Mouse (Mus musculus): Measurements from ENCODE around the gene Lrig3. TPM values are rescaled to one million over a fixed set of nuclear protein-coding genes. Genes with fewer than 3 reads are reported as not detected.

Lrig3 gene
- polyA plus RNA-seq, 1 experiment = not detected

GRCm38 (mm10) chr10:125989890-125990289 lies 23.9 kb downstream of the Lrig3 start:
- H3K4me3 ChIP-seq (ENCODE audit: insufficient read depth, low read depth, low read length) = no peak overlapping the region
- no peak for TF ChIP-seq CTCF (IDR thresholded peaks at IDR 0.05; ENCODE audit: insufficient read depth, low read depth, low read length)
- no peak for TF ChIP-seq POLR2A (IDR thresholded peaks at IDR 0.05; ENCODE audit: insufficient read depth, low read depth, low read length)
- no peak overlapping the region for H3K27ac ChIP-seq (ENCODE audit: insufficient read depth, low read depth, low read length)
- no peaks in the 10 kb centered on the region for H3K4me1 ChIP-seq (ENCODE audit: control insufficient read depth, insufficient read depth, low read length)
- WGBS = 56% methylated on average over 7 of the region's 7 CpGs

GRCm38 (mm10) chr10:125990394-125990793 lies 24.4 kb downstream of the Lrig3 start:
- Histone ChIP-seq H3K4me3 (ENCODE audit: insufficient read depth, low read depth, low read length) (no peak overlapping the region), H3K4me1 (ENCODE audit: control insufficient read depth, insufficient read depth, low read length) (no peaks in the 10 kb centered on the region), H3K27ac (ENCODE audit: insufficient read depth, low read depth, low read length) (no peak overlapping the region)
- WGBS = 59% methylated on average over 5 of the region's 5 CpGs
- TF ChIP-seq CTCF (IDR thresholded peaks at IDR 0.05; ENCODE audit: insufficient read depth, low read depth, low read length) = no peak
- no peak for TF ChIP-seq POLR2A (IDR thresholded peaks at IDR 0.05; ENCODE audit: insufficient read depth, low read depth, low read length)

DNA sequence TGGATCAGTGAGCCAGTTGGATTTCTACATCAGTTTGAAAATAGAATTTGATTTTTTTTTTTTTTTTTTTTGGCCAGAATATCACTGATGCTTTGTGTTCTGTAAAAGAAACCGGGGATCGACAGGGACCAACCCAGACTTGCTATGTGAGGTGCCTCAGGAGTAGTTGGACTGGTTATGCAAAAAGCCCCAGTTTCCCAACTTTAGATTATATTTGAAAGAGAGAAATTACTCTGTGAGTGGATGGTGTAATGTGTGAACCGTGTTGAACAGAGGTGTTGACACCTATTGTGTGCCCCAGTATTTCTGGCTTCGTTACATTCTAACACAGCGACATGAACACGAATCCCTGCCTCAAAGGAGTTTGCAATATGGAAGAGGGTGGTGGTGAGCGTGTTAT lies 25.9 kb downstream of the Lrig3 start:
- WGBS = 90% methylated on average over 7 of the region's 7 CpGs
- TF ChIP-seq POLR2A (IDR thresholded peaks at IDR 0.05; ENCODE audit: insufficient read depth, low read depth, low read length) (no peak), CTCF (IDR thresholded peaks at IDR 0.05; ENCODE audit: insufficient read depth, low read depth, low read length) (no peak)
- H3K4me3 ChIP-seq (ENCODE audit: insufficient read depth, low read depth, low read length) = no peak overlapping the region
- H3K27ac ChIP-seq (ENCODE audit: insufficient read depth, low read depth, low read length) = no peak overlapping the region
- no peaks in the 10 kb centered on the region for H3K4me1 ChIP-seq (ENCODE audit: control insufficient read depth, insufficient read depth, low read length)

DNA sequence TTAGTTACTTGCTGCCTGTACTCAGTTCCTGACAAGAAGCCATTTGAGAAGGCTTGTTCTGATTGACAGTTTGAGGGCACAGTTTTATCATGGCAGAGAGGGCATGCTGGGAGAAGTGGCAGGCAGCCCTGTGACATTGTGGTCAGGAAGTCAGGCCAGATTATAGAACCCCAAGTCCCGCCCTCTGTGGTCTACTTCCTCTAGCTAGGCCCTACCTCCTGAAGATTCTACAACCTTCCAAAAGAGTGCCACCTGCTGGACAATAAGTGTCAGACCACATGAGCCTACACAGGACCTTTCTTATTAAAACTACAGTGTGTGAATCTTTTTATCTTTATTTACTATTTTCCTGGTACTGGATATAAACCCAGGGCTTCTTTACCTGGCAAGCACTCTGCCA lies 28.9 kb downstream of the Lrig3 start:
- no peak overlapping the region for H3K4me3 ChIP-seq (ENCODE audit: insufficient read depth, low read depth, low read length)
- H3K27ac ChIP-seq (ENCODE audit: insufficient read depth, low read depth, low read length) = no peak overlapping the region
- H3K4me1 ChIP-seq (ENCODE audit: control insufficient read depth, insufficient read depth, low read length) = no peaks in the 10 kb centered on the region
- no peak for TF ChIP-seq CTCF (IDR thresholded peaks at IDR 0.05; ENCODE audit: insufficient read depth, low read depth, low read length)
- TF ChIP-seq POLR2A (IDR thresholded peaks at IDR 0.05; ENCODE audit: insufficient read depth, low read depth, low read length) = no peak
- 89% methylated on average over 1 of the region's 1 CpGs for WGBS

DNA sequence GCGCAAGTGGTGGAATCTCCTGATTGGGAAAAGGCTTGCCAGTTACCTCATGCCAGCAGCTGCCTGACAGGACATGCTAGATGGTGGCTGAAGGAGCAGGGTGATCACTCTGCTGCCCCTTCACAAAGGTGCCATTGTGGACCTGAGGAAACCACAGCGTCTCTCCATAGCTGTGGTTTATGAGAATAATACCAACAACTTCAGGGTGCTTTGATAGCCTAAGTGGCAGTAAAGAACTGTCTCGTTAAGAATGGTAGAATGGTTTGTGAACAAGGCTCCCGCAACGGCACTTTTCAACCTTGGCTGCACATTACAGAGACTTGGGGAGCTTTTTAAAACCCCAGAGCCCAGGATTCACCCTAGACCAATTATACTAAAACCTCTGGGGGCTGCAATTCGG lies 29.7 kb downstream of the Lrig3 start:
- TF ChIP-seq POLR2A (IDR thresholded peaks at IDR 0.05; ENCODE audit: insufficient read depth, low read depth, low read length) (no peak), CTCF (IDR thresholded peaks at IDR 0.05; ENCODE audit: insufficient read depth, low read depth, low read length) (no peak)
- Histone ChIP-seq H3K4me3 (ENCODE audit: insufficient read depth, low read depth, low read length) (no peak overlapping the region), H3K4me1 (ENCODE audit: control insufficient read depth, insufficient read depth, low read length) (no peaks in the 10 kb centered on the region), H3K27ac (ENCODE audit: insufficient read depth, low read depth, low read length) (no peak overlapping the region)
- WGBS = 83% methylated on average over 6 of the region's 6 CpGs

- TF ChIP-seq CTCF (IDR thresholded peaks at IDR 0.05; ENCODE audit: insufficient read depth, low read depth, low read length) = no peak
- TF ChIP-seq POLR2A (IDR thresholded peaks at IDR 0.05; ENCODE audit: insufficient read depth, low read depth, low read length) = no peak
- no peak overlapping the region for H3K4me3 ChIP-seq (ENCODE audit: insufficient read depth, low read depth, low read length)
- H3K4me1 ChIP-seq (ENCODE audit: control insufficient read depth, insufficient read depth, low read length) = peaks cover under 1% of the 10 kb centered on the region; the same call in 1 of the 2 replicates
- 47% methylated on average over 9 of the region's 9 CpGs for WGBS
- no peak overlapping the region for H3K27ac ChIP-seq (ENCODE audit: insufficient read depth, low read depth, low read length)
Observed at GRCm38 (mm10) chr10:125996989-125997388, 31.0 kb downstream of the Lrig3 start.

DNA sequence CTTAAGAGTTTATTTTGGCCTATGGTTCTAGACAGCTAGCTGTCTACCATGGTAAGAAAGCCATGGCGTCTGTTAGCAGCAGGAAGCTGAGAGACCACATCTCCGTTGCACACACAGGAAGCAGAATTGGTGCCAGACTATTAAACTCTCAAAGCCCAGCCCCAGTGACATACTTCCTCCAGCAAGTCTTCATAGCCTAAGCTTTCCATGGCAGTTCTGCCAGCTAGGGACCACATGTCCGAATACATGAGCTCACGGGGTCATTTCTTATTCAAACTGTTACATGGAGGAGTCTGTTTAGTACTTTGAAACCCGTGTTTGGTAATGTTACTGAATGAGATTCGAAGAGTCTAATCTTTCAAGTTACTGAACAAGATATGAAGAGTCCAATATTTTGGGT lies 33.6 kb downstream of the Lrig3 start:
- Histone ChIP-seq H3K27ac (ENCODE audit: insufficient read depth, low read depth, low read length) (no peak overlapping the region), H3K4me1 (ENCODE audit: control insufficient read depth, insufficient read depth, low read length) (peaks cover 5% of the 10 kb centered on the region; the same call in 1 of the 2 replicates), H3K4me3 (ENCODE audit: insufficient read depth, low read depth, low read length) (no peak overlapping the region)
- TF ChIP-seq CTCF (IDR thresholded peaks at IDR 0.05; ENCODE audit: insufficient read depth, low read depth, low read length) (no peak), POLR2A (IDR thresholded peaks at IDR 0.05; ENCODE audit: insufficient read depth, low read depth, low read length) (no peak)
- 93% methylated on average over 6 of the region's 6 CpGs for WGBS

DNA sequence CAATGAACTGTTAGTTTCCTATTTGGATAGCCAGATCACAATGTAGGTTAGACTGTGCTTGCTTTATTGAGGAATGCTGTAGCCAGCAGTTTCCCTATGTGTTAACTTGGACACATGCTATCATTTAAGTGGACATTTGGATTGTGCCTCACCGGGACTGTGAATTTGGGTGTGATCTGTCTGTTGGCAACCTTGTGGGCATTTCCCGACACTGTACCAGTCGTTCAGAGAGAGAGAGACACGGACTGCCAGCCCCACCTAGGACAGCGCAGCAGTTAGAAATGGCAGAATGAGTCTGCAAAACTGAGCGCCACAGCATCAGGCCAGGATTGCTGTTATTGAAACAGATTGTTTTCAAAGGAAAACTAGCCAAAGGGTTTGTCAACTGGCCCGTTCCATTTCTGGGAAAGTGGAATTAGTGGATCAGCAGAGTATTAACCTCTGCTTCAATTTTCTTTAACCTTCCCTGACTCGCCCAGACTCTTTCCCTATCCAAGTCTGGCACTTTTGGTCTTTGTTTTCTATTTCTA lies 35.0 kb downstream of the Lrig3 start:
- WGBS = 87% methylated on average over 8 of the region's 8 CpGs

DNA sequence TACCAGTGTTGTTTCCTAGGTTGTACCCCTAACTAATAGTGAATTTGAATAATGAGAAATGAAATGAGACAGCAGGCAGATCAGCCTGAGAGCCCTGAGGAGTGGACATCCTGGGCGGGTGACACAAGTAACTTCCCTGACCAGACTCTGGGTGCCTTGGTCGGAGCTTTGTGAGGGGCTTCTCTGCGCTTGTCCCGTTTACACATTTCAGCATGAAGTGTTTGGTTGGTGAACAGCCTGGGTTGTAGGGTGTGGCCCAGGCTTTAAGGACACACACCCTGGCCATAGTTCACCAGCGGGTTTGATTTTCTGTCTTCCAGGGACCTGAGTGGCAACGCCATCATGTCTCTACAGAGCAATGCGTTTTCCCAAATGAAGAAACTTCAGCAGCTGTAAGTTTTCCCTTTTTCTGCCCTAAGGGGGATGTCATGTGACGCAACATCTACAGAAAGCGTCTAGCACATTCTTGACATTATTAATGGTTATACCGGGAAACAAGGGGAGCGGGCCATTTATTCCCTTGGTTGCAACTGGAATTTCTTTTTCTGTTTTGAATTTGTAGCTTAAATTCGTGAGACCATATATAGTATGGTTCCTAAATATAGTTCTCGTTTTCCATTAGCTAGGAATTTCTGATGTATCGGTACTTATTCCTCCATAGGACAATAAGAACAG lies 36.2 kb downstream of the Lrig3 start:
- TF ChIP-seq POLR2A (IDR thresholded peaks at IDR 0.05; ENCODE audit: insufficient read depth, low read depth, low read length) = no peak
- TF ChIP-seq CTCF (IDR thresholded peaks at IDR 0.05; ENCODE audit: insufficient read depth, low read depth, low read length) = no peak
- Histone ChIP-seq H3K27ac (ENCODE audit: insufficient read depth, low read depth, low read length) (no peak overlapping the region), H3K4me1 (ENCODE audit: control insufficient read depth, insufficient read depth, low read length) (peaks cover 5% of the 10 kb centered on the region; the same call in 1 of the 2 replicates), H3K4me3 (ENCODE audit: insufficient read depth, low read depth, low read length) (no peak overlapping the region)
- WGBS = 72% methylated on average over 14 of the region's 14 CpGs

More for the DNA sequence above, 35.0 kb downstream of the Lrig3 start:
- Histone ChIP-seq H3K27ac (ENCODE audit: insufficient read depth, low read depth, low read length) (no peak overlapping the region), H3K4me3 (ENCODE audit: insufficient read depth, low read depth, low read length) (no peak overlapping the region), H3K4me1 (ENCODE audit: control insufficient read depth, insufficient read depth, low read length) (peaks cover 5% of the 10 kb centered on the region; the same call in 1 of the 2 replicates)
- no peak for TF ChIP-seq CTCF (IDR thresholded peaks at IDR 0.05; ENCODE audit: insufficient read depth, low read depth, low read length)
- no peak for TF ChIP-seq POLR2A (IDR thresholded peaks at IDR 0.05; ENCODE audit: insufficient read depth, low read depth, low read length)
